Mouse (Mus musculus): ENCODE data around the gene 1700061G19Rik.

DNA sequence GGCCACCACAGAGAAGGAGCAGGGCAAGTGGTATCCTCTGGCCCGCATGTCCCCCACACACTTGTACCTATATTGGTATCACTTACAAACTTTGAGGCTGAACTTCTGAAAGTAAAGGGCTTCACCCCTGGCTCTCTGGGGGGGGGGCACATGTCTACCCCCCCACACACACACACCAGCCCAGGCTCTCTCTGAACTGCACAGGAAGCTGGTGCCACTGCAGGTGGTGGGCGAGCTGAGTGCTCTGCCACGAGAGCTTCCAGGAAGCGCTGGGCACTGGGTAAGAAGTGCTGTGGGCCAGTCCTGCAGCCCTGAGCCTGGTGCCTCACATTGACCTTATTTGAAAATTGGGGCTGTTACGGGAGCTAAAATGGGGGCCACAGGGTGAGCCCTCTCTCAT lies 31.6 kb upstream of the 1700061G19Rik start:
- TF ChIP-seq HCFC1 (IDR thresholded peaks at IDR 0.05; ENCODE audit: borderline replicate concordance, insufficient read depth, low read length) (no peak), ZNF384 (IDR thresholded peaks at IDR 0.05; ENCODE audit: low read depth, low read length) (no peak), MAFK (IDR thresholded peaks at IDR 0.05; ENCODE audit: insufficient read depth, low read depth, low read length) (no peak)
